ENCODE assay signal across 7 mouse cellular contexts in genomic region chr7:145206801-145207200, GRCm38 (mm10). TPM values are rescaled to one million over a fixed set of nuclear protein-coding genes. Genes with fewer than 3 reads are reported as not detected.
A peak's percentile ranks its signal among the peaks of the same experiment; 100 is the strongest.
DNase-seq lines count a peak whose midpoint lies in the region; ATAC-seq and TF ChIP-seq lines count a peak whose summit lies in the region.

No protein-coding gene starts in this region.

- no peaks in the 10 kb centered on the region for H3K79me2 ChIP-seq in macrophage (ENCODE audit: inconsistent target)

- WGBS in lung, postnatal 0 days: 60% methylated on average over 6 of the region's 6 CpGs
- WGBS in macrophage (ENCODE audit: missing documents): 94% methylated on average over 6 of the region's 6 CpGs

- H3K4me1 ChIP-seq in lung, postnatal 0 days (ENCODE audit: insufficient read depth, low read depth, low read length): peaks cover 8% of the 10 kb centered on the region

- no peaks in the 10 kb centered on the region for H3K9me3 ChIP-seq in lung, postnatal 0 days (ENCODE audit: low read length)

- H3K27me3 ChIP-seq in lung, postnatal 0 days (replicated peaks; ENCODE audit: insufficient read depth, low read length): no peaks in the 10 kb centered on the region

- H3K9ac ChIP-seq in lung, postnatal 0 days (replicated peaks; ENCODE audit: low read depth): peak overlapping the region; percentile 54; the same call in 1 of the 2 replicates

- H3K27ac ChIP-seq in lung, postnatal 0 days (ENCODE audit: low read length): 0 out of 2 replicates have a peak overlapping the region, but pooled peaks have one; percentile 62
- H3K27ac ChIP-seq in macrophage: peak overlapping the region; percentile 12; the same call in 1 of the 2 replicates

- DNase-seq in lung, postnatal 0 days (ENCODE audit: low spot score): no peak
- no peak for DNase-seq in lung, postnatal 14 days
- DNase-seq in ovary, postnatal 36 days (ENCODE audit: low spot score): no peak
- DNase-seq in retina, postnatal 1 day: no peak
- no peak for DNase-seq in spleen, adult 18-20 months

- no peak for TF ChIP-seq EP300 in lung, postnatal 0 days (IDR thresholded peaks at IDR 0.05)

- no peak for TF ChIP-seq CTCF in lung, postnatal 0 days (IDR thresholded peaks at IDR 0.05)

- H3K36me3 ChIP-seq in lung, postnatal 0 days (ENCODE audit: insufficient read depth, low read length): no peaks in the 10 kb centered on the region
- H3K36me3 ChIP-seq in macrophage (ENCODE audit: inconsistent target): no peaks in the 10 kb centered on the region

- H3K4me2 ChIP-seq in lung, postnatal 0 days (replicated peaks; ENCODE audit: low read depth, low read length): peak overlapping the region; percentile 54

- H3K4me3 ChIP-seq in lung, postnatal 0 days (ENCODE audit: low read depth, low read length): peak overlapping the region; percentile 5; the same call in 1 of the 2 replicates
- no peak overlapping the region for H3K4me3 ChIP-seq in macrophage (ENCODE audit: inconsistent target)

- ATAC-seq in lung, postnatal 0 days: peak; percentile 18
- peak; percentile 22; the same call in 1 of the 2 replicates for ATAC-seq in granulocyte monocyte progenitor cell, adult 5-6 weeks (replicated peaks; ENCODE audit: poor library complexity, severe bottlenecking)

RNA-seq across cellular contexts. Expression of gene 1810010D01Rik, which starts 1.1 kb away (rescaled TPM):
- 0.73 and 0.94 TPM in 2 replicates for polyA plus RNA-seq in lung, postnatal 0 days (2015; fragmentation: Nextera tagmentation; extraction: Ambion mirVana)
- total RNA-seq in granulocyte monocyte progenitor cell, adult 5-6 weeks (2014; fragmentation: Nextera tagmentation): not detected in 2 replicates
- not detected in 2 replicates for total RNA-seq in granulocyte monocyte progenitor cell, adult 5-6 weeks (2017)
- 10 to 100 TPM in 25 of 26 experiments, 1 to 10 TPM in 1; 8.7 to 72.3 (median 42.7) TPM for total RNA-seq in macrophage (2018; cell fraction: chromatin; rRNA removed)
- 1 to 10 TPM in 4 of 26 experiments, under 1 TPM in 14, not detected in 8; 0.14 to 2.5 (median 0.49) TPM for total RNA-seq in macrophage (2018; cell fraction: cytosol; rRNA removed)
- 10 to 100 TPM in 23 of 26 experiments, 1 to 10 TPM in 3; 5.1 to 36.9 (median 20.4) TPM for total RNA-seq in macrophage (2018; cell fraction: nucleus; rRNA removed)
- 2.7 TPM in 1 of 3 replicates, not detected in the others for polyA plus RNA-seq in macrophage (2018)
